Mouse (Mus musculus): Measurements from ENCODE around the gene Cds1.

DNA sequence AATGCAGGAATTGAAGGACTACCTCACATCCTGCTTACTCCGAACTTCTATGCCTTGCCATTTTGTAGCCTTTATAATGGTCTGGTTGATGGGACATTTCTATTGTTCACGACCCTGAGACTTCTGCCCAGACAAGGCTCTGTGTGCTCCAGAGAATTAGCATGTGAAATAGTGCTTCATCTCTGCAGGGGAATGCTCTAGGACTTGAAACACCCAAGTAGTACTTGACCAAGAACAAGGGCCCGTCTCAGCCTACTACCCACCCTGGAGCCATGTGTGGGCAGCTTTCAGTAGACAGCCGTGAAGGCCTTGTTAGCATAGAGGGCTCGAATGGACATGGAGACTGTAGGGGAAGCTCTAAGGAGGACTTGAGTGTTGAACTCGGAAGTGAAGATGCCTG is 2.6 kb downstream of the Cds1 start:
- TF ChIP-seq FLI1 (IDR thresholded peaks at IDR 0.05; ENCODE audit: low read length) (no peak), GATA1 (IDR thresholded peaks at IDR 0.05; ENCODE audit: borderline replicate concordance, low read length) (no peak)
